Mouse (Mus musculus) midbrain, embryonic 13.5 days (tissue): Measurements from ENCODE around the gene Arvcf. TPM values are rescaled to one million over a fixed set of nuclear protein-coding genes. Genes with fewer than 3 reads are reported as not detected.
A peak's percentile ranks its signal among the peaks of the same experiment; 100 is the strongest.

Experiments
- ATAC-seq: fragments of 200-750 bp; cut with Nextera tagmentation; 2 replicates; pipeline ENCODE4 v1.8.0; 2017; ENCODE audit warnings: mild to moderate bottlenecking, moderate TSS enrichment, moderate library complexity
- H3K27ac ChIP-seq: fragments of 300-500 bp; sonication (generic); 2 replicates; pipeline ENCODE4 v1.5.1; 2015; ENCODE audit warnings: inconsistent platforms, mild to moderate bottlenecking, moderate library complexity
- H3K27me3 ChIP-seq: fragments of 300-500 bp; sonication (generic); 2 replicates; pipeline ENCODE4 v1.6.1; 2015; ENCODE audit warnings: mild to moderate bottlenecking, inconsistent platforms
- H3K36me3 ChIP-seq: fragments of 300-500 bp; sonication (generic); 2 replicates; pipeline ENCODE4 v1.6.1; 2015; ENCODE audit warnings: mild to moderate bottlenecking, inconsistent platforms
- H3K4me1 ChIP-seq: fragments of 300-500 bp; sonication (generic); replicated peaks from 2 replicates; pipeline ENCODE4 v1.6.1; 2015; ENCODE audit warnings: inconsistent platforms
- H3K4me2 ChIP-seq: fragments of 300-500 bp; sonication (generic); replicated peaks from 2 replicates; pipeline ENCODE4 v1.6.1; 2015; ENCODE audit warnings: moderate library complexity, mild to moderate bottlenecking, inconsistent platforms
- H3K4me3 ChIP-seq: fragments of 300-500 bp; sonication (generic); replicated peaks from 2 replicates; pipeline ENCODE4 v1.5.1; 2015; ENCODE audit warnings: mild to moderate bottlenecking, inconsistent platforms
- H3K9ac ChIP-seq: fragments of 300-500 bp; sonication (generic); replicated peaks from 2 replicates; pipeline ENCODE4 v1.6.1; 2015; ENCODE audit warnings: mild to moderate bottlenecking, inconsistent platforms
- H3K9me3 ChIP-seq: fragments of 300-500 bp; sonication (generic); 2 replicates; pipeline ENCODE4 v1.6.1; 2016; ENCODE audit warnings: mild to moderate bottlenecking, inconsistent platforms
- WGBS: fragments of 180-500 bp; shearing (Covaris S2); methylation state at CpG from one replicate; pipeline ENCODE4 v1.1.7; 2015; 5-methylcytosine and 5-hydroxymethylcytosine counted together
- polyA plus RNA-seq: library from polyadenylated mRNA; unstranded; fragments of >200 nt; fragmentation: Nextera tagmentation; extraction: Ambion mirVana; gene quantifications from 2 replicates; pipeline ENCODE4 v1.2.1, GENCODE M21; 2015

The Arvcf gene
- polyA plus RNA-seq, 1 experiment from 2014 or later: 111 TPM

GRCm38 (mm10) chr16:18428011-18428515 lies 80.1 kb downstream of the Arvcf start:
- no peak overlapping the region for H3K27ac ChIP-seq
- H3K4me2 ChIP-seq: no peak overlapping the region
- 0 out of 2 replicates have a peak, but pooled peaks cover 10% of the 10 kb centered on the region for H3K36me3 ChIP-seq
- WGBS: 88% methylated on average over 5 of the region's 5 CpGs
- ATAC-seq: no peak
- no peaks in the 10 kb centered on the region for H3K9me3 ChIP-seq
- no peak overlapping the region for H3K9ac ChIP-seq
- H3K4me3 ChIP-seq: no peak overlapping the region
- peaks cover 30% of the 10 kb centered on the region for H3K4me1 ChIP-seq
- H3K27me3 ChIP-seq: no peaks in the 10 kb centered on the region

GRCm38 (mm10) chr16:18428516-18429042 lies 80.6 kb downstream of the Arvcf start:
- H3K4me3 ChIP-seq: no peak overlapping the region
- ATAC-seq: no peak
- H3K9me3 ChIP-seq: no peaks in the 10 kb centered on the region
- H3K9ac ChIP-seq: no peak overlapping the region
- peaks cover 30% of the 10 kb centered on the region for H3K4me1 ChIP-seq
- WGBS: 92% methylated on average over 7 of the region's 7 CpGs
- 0 out of 2 replicates have a peak, but pooled peaks cover 5% of the 10 kb centered on the region for H3K36me3 ChIP-seq
- no peak overlapping the region for H3K4me2 ChIP-seq
- H3K27me3 ChIP-seq: no peaks in the 10 kb centered on the region
- H3K27ac ChIP-seq: no peak overlapping the region

- ATAC-seq: no peak
- 97% methylated on average over 8 of the region's 8 CpGs for WGBS
Observed at GRCm38 (mm10) chr16:18429641-18430040, 81.7 kb downstream of the Arvcf start.

GRCm38 (mm10) chr16:18430641-18431212 lies 82.7 kb downstream of the Arvcf start:
- H3K9me3 ChIP-seq: 0 out of 2 replicates have a peak, but pooled peaks cover 4% of the 10 kb centered on the region
- H3K4me2 ChIP-seq: no peak overlapping the region
- H3K9ac ChIP-seq: no peak overlapping the region
- ATAC-seq: no peak
- whole genome bisulfite sequencing: 85% methylated on average over 8 of the region's 8 CpGs
- H3K36me3 ChIP-seq: no peaks in the 10 kb centered on the region; the same call in none of the 2 replicates
- H3K27ac ChIP-seq: no peak overlapping the region
- H3K4me3 ChIP-seq: no peak overlapping the region
- H3K4me1 ChIP-seq: peaks cover 12% of the 10 kb centered on the region
- no peaks in the 10 kb centered on the region for H3K27me3 ChIP-seq

More at GRCm38 (mm10) chr16:18429641-18430040, 81.7 kb downstream of the Arvcf start:
- Histone ChIP-seq H3K27me3 (no peaks in the 10 kb centered on the region), H3K4me3 (no peak overlapping the region), H3K9me3 (0 out of 2 replicates have a peak, but pooled peaks cover under 1% of the 10 kb centered on the region), H3K36me3 (no peaks in the 10 kb centered on the region; the same call in 1 of the 2 replicates), H3K4me1 (peaks cover 20% of the 10 kb centered on the region), H3K4me2 (no peak overlapping the region), H3K9ac (no peak overlapping the region), H3K27ac (no peak overlapping the region)

DNA sequence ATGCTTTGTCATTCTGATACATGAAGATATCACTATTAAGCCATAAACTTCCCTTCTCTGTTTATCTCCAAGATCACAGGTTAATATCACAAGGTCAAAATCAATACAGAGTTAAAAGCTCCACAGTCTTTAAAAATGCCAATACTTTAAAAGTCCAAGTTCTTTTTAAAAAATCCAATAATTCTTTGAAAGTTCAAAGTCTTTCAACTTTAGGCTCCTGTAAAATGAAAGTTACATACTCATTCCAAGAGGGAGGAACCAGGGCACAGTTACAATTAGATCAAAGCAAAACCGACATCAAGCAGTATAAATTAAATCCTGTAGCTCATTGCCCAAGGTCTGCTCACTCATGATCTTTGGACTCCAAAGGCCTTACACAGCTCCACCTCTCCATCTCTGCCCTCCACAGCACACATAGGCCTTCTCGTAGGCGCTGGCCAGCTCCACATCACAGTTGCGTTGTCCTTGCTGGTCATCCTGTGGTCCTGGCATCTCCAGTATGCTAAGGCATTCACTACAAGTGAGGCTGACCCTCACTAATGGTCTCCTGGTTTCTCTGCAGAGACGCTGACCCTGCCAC lies 85.4 kb downstream of the Arvcf start:
- H3K27me3 ChIP-seq: no peaks in the 10 kb centered on the region
- no peaks in the 10 kb centered on the region for H3K4me1 ChIP-seq
- H3K36me3 ChIP-seq: peaks cover 17% of the 10 kb centered on the region
- H3K27ac ChIP-seq: no peak overlapping the region
- no peak for ATAC-seq
- H3K9ac ChIP-seq: no peak overlapping the region
- no peak overlapping the region for H3K4me3 ChIP-seq
- no peak overlapping the region for H3K4me2 ChIP-seq
- H3K9me3 ChIP-seq: 0 out of 2 replicates have a peak, but pooled peaks cover 4% of the 10 kb centered on the region
- WGBS: 93% methylated on average over 5 of the region's 5 CpGs

- no peaks in the 10 kb centered on the region for H3K4me1 ChIP-seq
- no peak overlapping the region for H3K4me3 ChIP-seq
- peaks cover 26% of the 10 kb centered on the region for H3K36me3 ChIP-seq
- 95% methylated on average over 6 of the region's 6 CpGs for WGBS
- no peak overlapping the region for H3K27ac ChIP-seq
- 0 out of 2 replicates have a peak, but pooled peaks cover 4% of the 10 kb centered on the region for H3K9me3 ChIP-seq
- no peaks in the 10 kb centered on the region for H3K27me3 ChIP-seq
- no peak for ATAC-seq
- no peak overlapping the region for H3K4me2 ChIP-seq
- no peak overlapping the region for H3K9ac ChIP-seq
Observed at GRCm38 (mm10) chr16:18436128-18436527, 88.1 kb downstream of the Arvcf start.

- Histone ChIP-seq H3K4me2 (no peak overlapping the region), H3K27me3 (no peaks in the 10 kb centered on the region), H3K9me3 (no peaks in the 10 kb centered on the region), H3K36me3 (peaks cover 33% of the 10 kb centered on the region), H3K4me3 (no peak overlapping the region), H3K9ac (no peak overlapping the region), H3K4me1 (no peaks in the 10 kb centered on the region), H3K27ac (no peak overlapping the region)
- peak; percentile 96 for ATAC-seq
- WGBS: 25% methylated on average over 8 of the region's 8 CpGs
Observed at GRCm38 (mm10) chr16:18443385-18443841, 95.4 kb downstream of the Arvcf start.

- Histone ChIP-seq H3K27me3 (no peaks in the 10 kb centered on the region), H3K9me3 (no peaks in the 10 kb centered on the region), H3K36me3 (peaks cover 20% of the 10 kb centered on the region), H3K9ac (no peak overlapping the region), H3K4me3 (no peak overlapping the region), H3K27ac (no peak overlapping the region), H3K4me1 (no peaks in the 10 kb centered on the region), H3K4me2 (no peak overlapping the region)
- no peak for ATAC-seq
Observed at GRCm38 (mm10) chr16:18447243-18447642, 99.3 kb downstream of the Arvcf start.

DNA sequence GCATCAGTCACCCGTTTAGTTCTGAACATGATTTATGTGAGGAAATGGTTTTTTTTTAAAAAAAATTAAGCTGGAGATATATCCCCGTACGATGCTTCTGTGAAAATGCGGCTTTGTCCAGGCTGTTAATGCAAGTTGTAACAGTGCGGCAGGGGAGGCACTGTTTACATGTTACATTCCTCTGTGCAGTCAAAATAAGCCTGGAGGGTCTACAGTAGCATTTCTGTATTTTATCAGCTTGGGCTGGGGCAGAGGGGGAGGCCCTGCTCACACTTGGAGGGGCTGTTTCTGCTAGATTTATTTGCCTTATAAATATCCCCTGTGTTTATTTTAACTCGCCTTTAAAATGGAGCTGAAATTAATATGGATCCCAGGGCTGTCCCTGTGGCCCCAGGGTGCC lies 100.1 kb downstream of the Arvcf start:
- H3K36me3 ChIP-seq: peaks cover 19% of the 10 kb centered on the region
- H3K27ac ChIP-seq: no peak overlapping the region
- no peak overlapping the region for H3K4me3 ChIP-seq
- H3K4me2 ChIP-seq: no peak overlapping the region
- H3K4me1 ChIP-seq: no peaks in the 10 kb centered on the region
- H3K27me3 ChIP-seq: no peaks in the 10 kb centered on the region
- WGBS: 88% methylated on average over 6 of the region's 6 CpGs
- H3K9me3 ChIP-seq: no peaks in the 10 kb centered on the region
- no peak for ATAC-seq
- no peak overlapping the region for H3K9ac ChIP-seq

DNA sequence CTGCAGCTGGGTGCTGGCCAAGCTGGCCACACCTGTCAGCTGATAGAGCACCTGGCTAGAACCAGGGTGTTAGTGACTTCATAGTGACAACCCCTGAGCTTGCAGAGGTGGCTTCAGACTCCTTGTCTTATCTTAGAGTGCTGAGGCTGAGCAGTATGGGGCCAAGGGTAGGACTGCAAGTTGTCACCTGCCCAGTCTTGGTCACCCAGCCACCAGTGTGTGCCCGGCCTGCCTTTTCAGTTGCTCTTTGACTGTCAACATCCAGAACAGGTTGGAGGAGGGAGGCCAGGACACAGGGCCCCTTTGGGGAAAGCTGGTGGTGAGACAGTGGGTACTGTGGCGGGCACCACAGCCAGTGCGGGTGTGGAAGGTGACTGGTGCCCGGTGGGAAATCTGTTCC lies 101.0 kb downstream of the Arvcf start:
- ATAC-seq: no peak
- Histone ChIP-seq H3K27me3 (no peaks in the 10 kb centered on the region), H3K4me3 (no peak overlapping the region), H3K9ac (no peak overlapping the region), H3K9me3 (no peaks in the 10 kb centered on the region), H3K4me1 (no peaks in the 10 kb centered on the region), H3K36me3 (peaks cover 19% of the 10 kb centered on the region), H3K27ac (no peak overlapping the region), H3K4me2 (no peak overlapping the region)
- WGBS: 100% methylated on average over 4 of the region's 4 CpGs

GRCm38 (mm10) chr16:18451486-18452181 lies 103.7 kb downstream of the Arvcf start:
- Histone ChIP-seq H3K27me3 (no peaks in the 10 kb centered on the region), H3K36me3 (peaks cover 9% of the 10 kb centered on the region), H3K4me2 (no peak overlapping the region), H3K4me3 (no peak overlapping the region), H3K9me3 (no peaks in the 10 kb centered on the region), H3K4me1 (no peaks in the 10 kb centered on the region), H3K9ac (no peak overlapping the region), H3K27ac (no peak overlapping the region)
- no peak for ATAC-seq
- 74% methylated on average over 9 of the region's 9 CpGs for WGBS

DNA sequence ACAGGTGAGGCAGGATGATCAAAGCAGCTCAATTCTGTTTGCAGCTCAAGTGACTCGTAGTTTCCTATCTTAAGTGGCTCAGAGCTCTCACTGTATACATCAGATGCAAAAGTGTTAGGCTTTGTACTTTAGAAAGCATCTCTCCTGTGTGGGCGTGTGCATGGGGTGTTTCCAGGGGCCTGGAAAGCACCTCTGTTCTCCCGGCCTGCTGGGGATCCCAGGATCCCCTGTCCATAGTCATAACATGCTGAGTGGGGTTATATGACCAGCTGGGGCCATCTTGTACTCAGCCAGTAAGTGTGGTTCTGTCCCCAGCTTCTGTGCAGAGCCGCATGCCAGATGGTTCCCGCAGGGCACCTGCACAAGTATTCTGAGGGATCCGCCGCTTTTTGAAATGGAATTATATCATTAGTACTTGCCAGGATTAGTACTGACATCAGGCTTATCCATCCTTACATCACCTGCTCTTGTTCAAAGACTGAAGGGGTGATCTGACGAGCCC lies 104.4 kb downstream of the Arvcf start:
- no peak for ATAC-seq
- 80% methylated on average over 8 of the region's 8 CpGs for WGBS
- Histone ChIP-seq H3K4me2 (no peak overlapping the region), H3K9me3 (no peaks in the 10 kb centered on the region), H3K27me3 (no peaks in the 10 kb centered on the region), H3K4me3 (no peak overlapping the region), H3K9ac (no peak overlapping the region), H3K4me1 (no peaks in the 10 kb centered on the region), H3K36me3 (peaks cover 9% of the 10 kb centered on the region), H3K27ac (no peak overlapping the region)
